Mouse (Mus musculus): ENCODE results near the gene Lmbrd1.

DNA sequence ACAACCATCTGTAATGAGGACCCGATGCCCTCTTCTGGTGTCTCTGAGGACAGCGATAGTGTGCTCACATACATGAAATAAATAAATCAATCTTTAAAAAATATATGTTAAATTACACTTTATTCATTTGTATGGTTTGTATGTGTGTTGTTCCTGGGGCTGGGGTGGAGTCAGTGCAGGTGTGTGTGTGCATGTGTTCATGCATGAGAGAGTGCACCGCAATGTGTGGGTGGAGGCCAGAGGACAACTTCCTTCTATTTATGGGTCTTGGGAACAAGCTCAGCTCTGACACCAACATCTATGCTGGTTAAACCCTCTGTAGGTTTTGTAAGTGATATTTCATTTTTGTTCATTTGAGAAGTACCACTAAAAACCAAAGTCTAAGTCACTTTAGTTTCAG lies 2.6 kb downstream of the Lmbrd1 start:
- TF ChIP-seq CTCF (IDR thresholded peaks at IDR 0.05) (no peak), EP300 (IDR thresholded peaks at IDR 0.05) (no peak)
